Mouse (Mus musculus) MEL (cell line): ENCODE measurements around the gene Morn3. TPM values are rescaled to one million over a fixed set of nuclear protein-coding genes. Genes with fewer than 3 reads are reported as not detected.

Experiments used
- DNase-seq: peaks from one replicate; pipeline ENCODE4 v3.0.0; 2011; ENCODE audit warnings: low read depth, low spot score
- H3K27ac ChIP-seq: 2 replicates; pipeline ENCODE4 v1.5.1; 2012; ENCODE audit warnings: low read depth, mild to moderate bottlenecking, control low read depth, low read length, moderate library complexity; ENCODE audit not compliant: control insufficient read depth
- H3K27me3 ChIP-seq, 2 experiments: fragments of 150-350 bp in 1 of 2; sonication (generic) in 1 of 2; 2 replicates each; pipeline ENCODE4 v1.6.1; 2012; ENCODE audit warnings: low read length in 2 of 2, mild to moderate bottlenecking in 2 of 2, improper control_type of control experiment in 1 of 2, moderate library complexity in 1 of 2; ENCODE audit not compliant: insufficient read depth in 2 of 2, control insufficient read depth in 1 of 2
- H3K36me3 ChIP-seq, 2 experiments: 2 replicates each; pipeline ENCODE4 v1.6.1; 2012 to 2014; ENCODE audit warnings: low read length in 2 of 2, improper control_type of control experiment in 1 of 2, inconsistent platforms in 1 of 2, mild to moderate bottlenecking in 1 of 2; ENCODE audit not compliant: insufficient read depth in 2 of 2, control insufficient read depth in 1 of 2
- H3K4me1 ChIP-seq, 2 experiments: fragments of 150-350 bp in 1 of 2; sonication (generic) in 1 of 2; 2 replicates each; pipeline ENCODE4 v1.6.1; 2012; ENCODE audit warnings: low read length in 2 of 2, improper control_type of control experiment in 1 of 2, mild to moderate bottlenecking in 1 of 2; ENCODE audit not compliant: insufficient read depth in 2 of 2, control insufficient read depth in 1 of 2
- H3K4me3 ChIP-seq, 2 experiments: fragments of 150-350 bp in 1 of 2; sonication (generic) in 1 of 2; 2 replicates each; pipeline ENCODE4 v1.5.1; 2012; ENCODE audit warnings: low read depth in 2 of 2, low read length in 2 of 2, mild to moderate bottlenecking in 2 of 2, moderate library complexity in 2 of 2, control low read depth in 1 of 2, improper control_type of control experiment in 1 of 2; ENCODE audit not compliant: control insufficient read depth in 1 of 2, insufficient read depth in 1 of 2
- H3K79me2 ChIP-seq: 2 replicates; pipeline ENCODE4 v1.6.1; 2012; ENCODE audit warnings: mild to moderate bottlenecking, low read length, moderate library complexity; ENCODE audit not compliant: control insufficient read depth, poor library complexity, insufficient read depth
- H3K9ac ChIP-seq: 2 replicates; pipeline ENCODE4 v1.6.1; 2012; ENCODE audit warnings: low read depth, mild to moderate bottlenecking, control low read depth, low read length, moderate library complexity; ENCODE audit not compliant: control insufficient read depth, poor library complexity, severe bottlenecking
- H3K9me3 ChIP-seq: fragments of 150-350 bp; sonication (generic); replicated peaks from 2 replicates; pipeline ENCODE4 v1.6.1; 2012; ENCODE audit warnings: mild to moderate bottlenecking, low read length, improper control_type of control experiment, moderate library complexity; ENCODE audit not compliant: insufficient read depth
- BHLHE40 ChIP-seq: IDR thresholded peaks from 2 replicates; pipeline ENCODE4 v1.6.1; 2012; ENCODE audit warnings: low read depth, mild to moderate bottlenecking, inconsistent platforms, low read length, improper control_type of control experiment, borderline replicate concordance
- CHD2 ChIP-seq: IDR thresholded peaks from 2 replicates; pipeline ENCODE4 v1.6.1; 2011; ENCODE audit warnings: low read length, improper control_type of control experiment
- CTCF ChIP-seq, 3 experiments: IDR thresholded peaks in 2 of 3; conservative IDR thresholded peaks in 1 of 3; 2 replicates each; pipeline ENCODE4 v1.5.1; 2011 to 2012; ENCODE audit warnings: low read length in 3 of 3, low read depth in 2 of 3, mild to moderate bottlenecking in 2 of 3, improper control_type of control experiment in 1 of 3, inconsistent platforms in 1 of 3, mixed read lengths in 1 of 3, moderate library complexity in 1 of 3; ENCODE audit not compliant: control insufficient read depth in 1 of 3, insufficient read depth in 1 of 3, poor library complexity in 1 of 3, severe bottlenecking in 1 of 3
- E2F4 ChIP-seq: IDR thresholded peaks from 2 replicates; pipeline ENCODE4 v1.6.1; 2011; ENCODE audit warnings: low read depth, low read length, improper control_type of control experiment, borderline replicate concordance
- ELF1 ChIP-seq: IDR thresholded peaks from 2 replicates; pipeline ENCODE4 v1.6.1; 2014; ENCODE audit warnings: low read depth, mild to moderate bottlenecking, inconsistent platforms, low read length, improper control_type of control experiment, moderate library complexity
- ETS1 ChIP-seq: IDR thresholded peaks from 2 replicates; pipeline ENCODE4 v1.6.1; 2012; ENCODE audit warnings: low read depth, mild to moderate bottlenecking, inconsistent platforms, low read length, improper control_type of control experiment, moderate library complexity
- HCFC1 ChIP-seq: IDR thresholded peaks from 2 replicates; pipeline ENCODE4 v1.6.1; 2012; ENCODE audit warnings: low read depth, mild to moderate bottlenecking, inconsistent platforms, low read length, improper control_type of control experiment, moderate library complexity
- KAT2A ChIP-seq: conservative IDR thresholded peaks from 2 replicates; pipeline ENCODE4 v1.6.1; 2012; ENCODE audit warnings: low read depth, low read length, improper control_type of control experiment, inconsistent platforms
- MAX ChIP-seq: IDR thresholded peaks from 2 replicates; pipeline ENCODE4 v1.6.1; 2011; ENCODE audit warnings: low read length, improper control_type of control experiment
- MEF2A ChIP-seq: IDR thresholded peaks from 2 replicates; pipeline ENCODE4 v1.6.1; 2014; ENCODE audit warnings: low read depth, mild to moderate bottlenecking, inconsistent platforms, low read length, improper control_type of control experiment; ENCODE audit not compliant: poor library complexity, insufficient replicate concordance, severe bottlenecking; ENCODE audit errors: extremely low read depth
- MXI1 ChIP-seq: IDR thresholded peaks from 2 replicates; pipeline ENCODE4 v1.6.1; 2011; ENCODE audit warnings: mild to moderate bottlenecking, low read depth, low read length, improper control_type of control experiment
- MYC ChIP-seq: IDR thresholded peaks from 2 replicates; pipeline ENCODE4 v1.6.1; 2011; ENCODE audit warnings: low read depth, mild to moderate bottlenecking, low read length, improper control_type of control experiment, moderate library complexity
- NELFE ChIP-seq: IDR thresholded peaks from 2 replicates; pipeline ENCODE4 v1.6.1; 2011; ENCODE audit warnings: low read depth, low read length, improper control_type of control experiment
- NRF1 ChIP-seq: IDR thresholded peaks from 2 replicates; pipeline ENCODE4 v1.6.1; 2014; ENCODE audit warnings: low read depth, mild to moderate bottlenecking, inconsistent platforms, low read length, improper control_type of control experiment, moderate library complexity; ENCODE audit not compliant: poor library complexity, insufficient read depth, severe bottlenecking
- POLR2A ChIP-seq, 2 experiments: IDR thresholded peaks; 2 replicates each; pipeline ENCODE4 v1.6.1; 2011 to 2012; ENCODE audit warnings: low read length in 2 of 2, mild to moderate bottlenecking in 2 of 2, control low read depth in 1 of 2, improper control_type of control experiment in 1 of 2, low read depth in 1 of 2, moderate library complexity in 1 of 2; ENCODE audit not compliant: control insufficient read depth in 1 of 2, insufficient read depth in 1 of 2, poor library complexity in 1 of 2
- POLR2AphosphoS2 ChIP-seq: IDR thresholded peaks from 2 replicates; pipeline ENCODE4 v1.6.1; 2011; ENCODE audit warnings: low read length, improper control_type of control experiment
- POLR2AphosphoS5 ChIP-seq: IDR thresholded peaks from 2 replicates; pipeline ENCODE4 v1.6.1; 2012; ENCODE audit warnings: low read depth, borderline replicate concordance, mild to moderate bottlenecking, inconsistent platforms, low read length, moderate library complexity, mixed read lengths
- SIN3A ChIP-seq: IDR thresholded peaks from 2 replicates; pipeline ENCODE4 v1.6.1; 2012; ENCODE audit warnings: low read length, improper control_type of control experiment, inconsistent platforms
- SMC3 ChIP-seq: IDR thresholded peaks from 2 replicates; pipeline ENCODE4 v1.6.1; 2011; ENCODE audit warnings: low read depth, low read length, improper control_type of control experiment
- TBP ChIP-seq: IDR thresholded peaks from 2 replicates; pipeline ENCODE4 v1.8.0; 2011; ENCODE audit warnings: low read depth, low read length, improper control_type of control experiment
- TCF12 ChIP-seq: IDR thresholded peaks from 2 replicates; pipeline ENCODE4 v1.6.1; 2014; ENCODE audit warnings: low read depth, mild to moderate bottlenecking, inconsistent platforms, low read length, improper control_type of control experiment, moderate library complexity
- USF1 ChIP-seq: IDR thresholded peaks from 2 replicates; pipeline ENCODE4 v1.6.1; 2014; ENCODE audit warnings: low read depth, mild to moderate bottlenecking, inconsistent platforms, low read length, improper control_type of control experiment, moderate library complexity
- ZKSCAN1 ChIP-seq: IDR thresholded peaks from 2 replicates; pipeline ENCODE4 v1.6.1; 2012; ENCODE audit warnings: low read depth, mild to moderate bottlenecking, inconsistent platforms, low read length, improper control_type of control experiment, moderate library complexity
- ZMIZ1 ChIP-seq: IDR thresholded peaks from 2 replicates; pipeline ENCODE4 v1.6.1; 2012; ENCODE audit warnings: low read depth, mild to moderate bottlenecking, inconsistent platforms, low read length, improper control_type of control experiment, moderate library complexity
- ZNF384 ChIP-seq: IDR thresholded peaks from 2 replicates; pipeline ENCODE4 v1.6.1; 2012; ENCODE audit warnings: low read depth, mild to moderate bottlenecking, inconsistent platforms, low read length, improper control_type of control experiment
- polyA plus RNA-seq, 2 experiments: library from polyadenylated mRNA; stranded (reverse) in 1 of 2; unstranded in 1 of 2; fragments of >175 nt in 1 of 2; fragments of >200 nt in 1 of 2; gene quantifications; 2 replicates each; pipeline versions ENCODE4 v1.2.1 to v1.2.4; 2012; ENCODE audit warnings: low replicate concordance in 2 of 2, low read depth in 1 of 2; ENCODE audit not compliant: insufficient read length in 2 of 2, insufficient read depth in 1 of 2, missing spikeins in 1 of 2
- total RNA-seq: library from RNA; depleted of rRNA; stranded (reverse); fragments of 300-350 nt; gene quantifications from 2 replicates; pipeline ENCODE4 v1.2.3, GENCODE M21; 2012

The Morn3 gene
- total and polyA plus RNA-seq, 3 experiments: not detected

- peak; percentile 47; the same call in 1 of the 2 replicates for TF ChIP-seq SIN3A
- no peak; the same call in 1 of the 2 replicates for TF ChIP-seq CHD2
- no peak for TF ChIP-seq SMC3
- peak; percentile 60 for TF ChIP-seq MYC
- TF ChIP-seq NELFE: no peak
- TF ChIP-seq ETS1: peak; percentile 52; the same call in 1 of the 2 replicates
- TF ChIP-seq ZMIZ1: peak; percentile 42
- no peak for TF ChIP-seq TCF12
- TF ChIP-seq POLR2AphosphoS5: no peak; the same call in 1 of the 2 replicates
- TF ChIP-seq, all 39 proteins: peak for 15
Observed at GRCm38 (mm10) chr5:123058251-123059102, 11.7 kb upstream of the Morn3 start (continued).

GRCm38 (mm10) chr5:123057366-123058250 lies 10.8 kb upstream of the Morn3 start:
- TF ChIP-seq CTCF (IDR thresholded peaks at IDR 0.05 in 2 of 3, conservative IDR thresholded peaks at IDR 0.05 in 1 of 3; ENCODE audit: control insufficient read depth in 1 of 3, insufficient read depth in 1 of 3, low read depth in 2 of 3, low read length in 3 of 3, poor library complexity in 1 of 3, severe bottlenecking in 1 of 3) (peak in 2 of 3 experiments; percentile 31 to 34; a peak in 4 of 6 replicates), ZNF384 (peak; percentile 98), MAX (peak; percentile 88), POLR2AphosphoS2 (no peak; the same call in 1 of the 2 replicates), BHLHE40 (peak; percentile 93), SIN3A (peak; percentile 69), ELF1 (peak; percentile 99), MXI1 (peak; percentile 82), TCF12 (peak; percentile 39; the same call in 1 of the 2 replicates), NELFE (peak; percentile 76), USF1 (peak; percentile 94), NRF1 (peak; percentile 96), MYC (peak; percentile 95), E2F4 (no peak), SMC3 (no peak), MEF2A (no peak), TBP (peak; percentile 67; the same call in 1 of the 2 replicates), HCFC1 (peak; percentile 84), ZKSCAN1 (no peak), CHD2 (peak; percentile 73), POLR2A (IDR thresholded peaks at IDR 0.05; ENCODE audit: control insufficient read depth in 1 of 2, insufficient read depth in 1 of 2, low read depth in 1 of 2, low read length in 2 of 2, poor library complexity in 1 of 2) (peak; percentile 44 to 91; a peak in 2 of 4 replicates), KAT2A (no peak), ZMIZ1 (no peak; the same call in 1 of the 2 replicates)
- Histone ChIP-seq H3K27me3 (no peaks in the 10 kb centered on the region), H3K79me2 (no peaks in the 10 kb centered on the region; the same call in 1 of the 2 replicates), H3K9ac (peak overlapping the region; percentile 88), H3K4me3 (peak overlapping the region; percentile 58 to 72), H3K4me1 (peaks cover 0 to 12% of the 10 kb centered on the region in 2 experiments; a peak in 3 of 4 replicates), H3K27ac (peak overlapping the region; percentile 90), H3K36me3 (peaks cover 0 to 13% of the 10 kb centered on the region in 2 experiments; a peak in 2 of 4 replicates), H3K9me3 (no peaks in the 10 kb centered on the region)
- peak; percentile 99 for DNase-seq
